Mouse (Mus musculus): Measurements from ENCODE around the gene Atp8a1.
"Not testable (repeated sequence)": the region's sequence is repeated elsewhere in the genome, so short reads cannot be mapped to it uniquely, and the experiment has no call there.

Gene Atp8a1

DNA sequence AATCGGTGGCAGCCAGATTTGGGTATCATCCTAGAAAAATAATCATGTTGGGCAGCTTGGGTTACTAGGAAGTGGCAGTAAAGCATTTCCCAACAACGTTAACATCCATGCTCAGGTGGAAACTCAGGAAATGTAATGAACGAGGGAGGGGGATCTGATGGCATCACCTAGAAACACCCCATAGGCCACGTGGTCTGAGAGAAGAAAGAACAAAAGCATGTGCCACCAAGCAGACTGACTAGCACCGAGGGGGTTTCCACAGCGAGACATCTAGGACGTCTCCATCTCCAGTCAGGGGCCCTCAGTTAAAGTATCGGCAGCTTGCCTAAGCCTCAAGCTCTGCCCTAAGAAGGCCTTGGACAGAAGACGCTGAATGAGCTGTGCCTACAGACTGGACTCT lies 21.0 kb downstream of the Atp8a1 start:
- no peak for DNase-seq

DNA sequence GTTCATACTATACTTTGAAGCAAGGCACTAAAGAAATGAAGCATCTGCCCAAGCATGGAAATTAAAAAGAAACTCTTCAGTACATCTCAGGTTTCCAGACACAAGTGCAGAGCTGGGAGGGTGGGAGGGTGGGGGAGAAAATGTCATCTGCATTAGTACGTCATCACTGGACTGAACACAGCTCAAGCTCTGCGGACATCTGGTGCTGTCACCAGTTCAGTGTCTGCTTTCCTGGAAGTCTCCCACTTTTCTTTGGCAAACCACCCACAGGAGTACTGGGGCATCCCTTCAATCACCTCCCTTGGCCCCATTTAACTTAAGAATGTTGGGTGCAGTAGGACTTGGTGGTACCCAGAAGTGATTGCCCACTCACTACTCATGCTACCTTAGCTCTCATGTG lies 22.6 kb downstream of the Atp8a1 start:
- no peak for DNase-seq

GRCm38 (mm10) chr5:67823771-67824170 lies 23.5 kb downstream of the Atp8a1 start:
- DNase-seq: no peak

DNA sequence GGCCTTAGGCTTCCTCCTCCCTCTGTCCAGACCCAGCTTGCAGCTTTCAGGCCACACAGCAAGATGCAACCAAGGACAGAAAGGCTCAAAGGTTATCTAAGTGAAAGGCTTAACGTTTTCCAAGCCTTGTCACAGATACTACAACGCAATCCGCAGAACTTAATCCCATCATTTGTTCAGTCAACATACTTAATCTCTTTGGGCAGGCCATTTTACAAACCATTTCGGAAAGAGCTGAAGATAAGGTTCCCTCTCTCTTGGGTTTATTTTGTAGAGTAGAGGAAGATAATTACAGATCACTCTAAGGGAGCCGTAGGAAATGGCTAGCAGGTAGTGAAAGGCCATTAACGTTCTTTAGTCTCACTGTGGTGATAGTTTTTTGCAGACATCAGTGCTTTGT lies 24.6 kb downstream of the Atp8a1 start:
- DNase-seq: no peak

- DNase-seq: no peak
Measured at GRCm38 (mm10) chr5:67821987-67822401, 25.2 kb downstream of the Atp8a1 start.

DNA sequence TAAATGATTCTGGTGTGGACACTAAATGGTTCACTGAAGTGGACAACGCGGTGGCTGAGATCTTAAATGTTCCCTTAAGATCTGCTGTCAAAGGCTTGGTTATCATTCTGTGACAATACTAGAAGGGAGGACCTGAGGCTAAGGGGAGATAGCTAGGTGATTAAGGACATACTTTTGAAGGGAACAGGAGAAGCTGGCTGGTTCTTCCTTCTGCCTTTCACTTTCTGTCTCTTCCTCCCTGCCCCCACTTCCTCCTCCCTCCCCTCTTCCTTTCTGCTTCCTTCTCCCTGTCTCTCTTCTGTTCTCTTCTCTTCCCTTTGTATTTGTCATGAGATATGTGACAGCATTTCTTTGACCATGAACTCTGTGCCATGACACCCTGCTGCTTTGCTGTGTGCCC lies 26.0 kb downstream of the Atp8a1 start:
- DNase-seq: no peak

DNA sequence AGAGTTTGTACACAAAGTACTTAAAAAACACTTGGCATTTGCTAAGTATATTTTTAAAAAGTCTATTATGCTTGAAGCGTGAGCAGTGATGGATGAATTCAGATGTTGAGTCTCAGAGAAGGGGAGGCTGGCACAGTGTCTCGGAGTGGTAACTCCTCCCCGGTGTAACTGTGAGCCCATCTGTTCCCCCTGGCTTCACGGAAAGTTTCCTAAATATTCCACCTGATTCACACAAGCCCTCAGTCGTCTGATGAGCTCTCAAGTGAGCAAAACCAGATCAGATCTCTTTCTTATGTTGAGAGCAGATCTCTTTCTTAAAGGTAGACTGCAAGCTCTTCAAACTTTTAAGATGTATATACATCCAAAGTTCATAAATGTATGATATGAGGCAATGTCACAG lies 27.8 kb downstream of the Atp8a1 start:
- DNase-seq: no peak

GRCm38 (mm10) chr5:67815572-67816325 lies 31.5 kb downstream of the Atp8a1 start:
- DNase-seq: no peak

DNA sequence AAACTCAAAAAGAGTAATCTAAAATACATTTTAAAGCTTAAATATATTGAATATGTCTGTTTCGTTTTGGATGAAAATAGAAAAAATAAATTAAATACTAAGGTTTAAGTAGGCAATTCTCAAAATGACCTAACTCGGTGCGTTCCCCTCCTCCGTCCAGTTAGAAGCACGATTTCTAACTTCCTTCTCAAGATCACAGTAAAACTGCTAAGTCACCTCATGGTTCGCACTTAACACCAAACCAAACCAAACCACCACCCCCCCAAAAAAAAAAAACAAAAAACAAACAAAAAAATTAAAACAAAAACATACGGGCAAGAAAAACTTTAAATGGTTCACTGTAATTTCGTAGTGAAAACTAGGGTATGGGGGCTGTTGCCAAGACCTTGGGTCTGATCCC lies 32.2 kb downstream of the Atp8a1 start:
- not testable (repeated sequence) for DNase-seq

- DNase-seq: no peak
Measured at GRCm38 (mm10) chr5:67814437-67814965, 32.7 kb downstream of the Atp8a1 start.

DNA sequence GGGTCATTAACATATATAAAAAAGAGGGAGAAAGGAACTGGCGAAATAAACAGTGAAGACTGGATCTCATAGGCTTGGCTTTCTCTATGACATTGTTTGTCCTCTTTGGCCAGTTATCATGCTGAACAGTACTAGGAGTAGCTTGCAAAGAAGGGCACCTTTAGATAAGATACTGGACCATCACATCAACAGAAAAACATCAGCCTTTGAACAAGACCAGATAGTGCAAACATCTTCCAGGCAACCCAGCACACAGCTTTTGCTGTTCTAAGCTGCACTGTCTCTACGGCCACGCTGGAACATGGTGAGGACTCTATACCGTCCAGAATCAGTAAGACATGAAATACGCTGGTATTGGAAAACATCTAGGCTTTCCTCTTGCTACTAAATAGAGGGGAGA lies 33.9 kb downstream of the Atp8a1 start:
- no peak for DNase-seq

DNA sequence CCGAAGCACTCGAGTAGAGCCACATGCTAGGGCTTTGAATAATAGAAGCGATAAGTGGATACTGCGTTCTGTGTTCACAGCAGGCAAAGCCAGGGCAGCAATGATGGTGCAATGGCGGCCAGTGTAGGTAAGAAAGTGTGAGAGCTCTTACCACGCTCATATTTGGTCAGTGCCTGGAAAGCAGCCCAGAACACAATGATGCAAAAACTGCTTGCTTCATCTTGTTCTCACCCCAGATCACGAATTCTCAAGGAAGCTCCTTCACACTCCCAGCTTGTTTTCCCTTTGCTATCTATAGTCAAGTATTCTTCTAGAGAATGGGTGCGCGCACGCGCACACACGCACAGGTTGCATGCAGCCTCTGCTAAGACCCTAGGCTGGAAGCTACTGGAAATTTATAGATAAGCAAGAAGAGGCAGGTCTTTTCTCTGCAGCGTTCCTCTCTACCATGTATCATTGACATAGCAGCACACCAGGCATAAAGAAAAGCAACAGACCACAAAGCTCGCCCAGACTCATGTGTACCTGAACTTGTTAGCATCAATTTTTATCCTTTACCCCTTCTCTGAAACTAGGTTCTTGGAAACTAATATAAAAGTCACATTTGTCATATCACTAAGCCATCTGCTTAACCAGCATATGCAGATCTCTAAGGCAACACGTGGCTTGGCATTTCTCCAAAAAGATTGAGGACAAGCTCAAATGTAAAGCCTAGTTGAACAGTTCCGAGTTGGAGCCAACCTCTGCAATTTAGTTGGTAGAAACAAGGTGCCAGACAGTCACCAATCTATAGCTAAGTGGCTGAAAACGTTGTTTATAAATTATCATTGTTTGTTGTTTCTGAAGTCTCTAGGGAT lies 44.8 kb downstream of the Atp8a1 start:
- no peak for DNase-seq

DNA sequence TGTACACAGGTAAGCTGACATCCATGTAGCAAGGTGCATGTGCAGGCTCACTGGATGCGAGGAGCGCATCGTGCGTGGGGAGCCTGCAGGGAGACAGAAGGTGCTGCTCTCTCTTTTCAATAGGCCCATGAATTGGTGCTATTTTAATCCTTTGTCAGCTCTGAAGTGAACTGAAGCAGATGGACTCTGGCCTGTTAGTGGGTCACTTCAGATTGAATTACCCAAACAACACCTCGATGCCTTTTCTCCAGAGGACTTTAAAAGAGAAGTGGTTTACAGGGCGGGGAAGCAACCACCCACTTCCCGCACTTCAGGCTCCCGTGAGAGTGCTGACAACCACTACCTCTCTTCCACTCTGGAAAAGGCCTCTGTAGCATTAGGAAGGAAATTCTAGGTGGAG lies 46.4 kb downstream of the Atp8a1 start:
- DNase-seq: no peak

- DNase-seq: no peak
Measured at GRCm38 (mm10) chr5:67799785-67800184, 47.4 kb downstream of the Atp8a1 start.

GRCm38 (mm10) chr5:67798348-67798747 lies 48.9 kb downstream of the Atp8a1 start:
- DNase-seq: no peak

- peak; percentile 42 to 49 for DNase-seq
Measured at GRCm38 (mm10) chr5:67797006-67797958, 50.0 kb downstream of the Atp8a1 start.

DNA sequence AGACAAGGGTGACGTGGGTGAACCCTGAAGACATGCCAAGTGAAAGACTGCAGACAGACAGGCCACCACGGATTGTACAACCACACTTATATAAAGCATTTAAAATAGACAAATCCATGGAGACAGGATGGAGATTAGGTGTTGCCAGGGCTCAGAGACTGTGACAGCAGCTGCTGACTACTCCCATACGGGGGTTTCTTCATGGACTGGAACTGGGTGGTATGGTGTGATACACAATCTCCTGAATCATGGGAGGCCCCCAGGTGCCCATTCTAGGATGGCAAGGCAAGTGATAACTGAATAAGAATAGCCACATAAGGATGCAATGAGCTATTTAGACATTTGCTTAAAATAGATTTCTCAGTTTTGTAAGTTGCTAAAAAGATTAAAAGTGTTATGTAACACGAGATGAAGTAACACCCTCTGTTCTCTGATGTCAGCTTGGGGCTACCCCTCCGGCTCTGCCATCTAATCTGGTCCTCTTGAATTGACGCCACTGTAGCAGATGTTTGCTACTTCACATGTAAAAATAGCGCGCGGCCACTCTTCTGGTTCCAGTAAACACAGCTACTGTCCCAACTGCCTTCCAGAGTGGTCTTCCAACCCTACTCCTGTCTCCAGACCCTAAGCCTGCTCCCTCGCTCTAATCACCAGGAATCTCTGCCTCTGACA lies 53.0 kb downstream of the Atp8a1 start:
- no peak for DNase-seq

DNA sequence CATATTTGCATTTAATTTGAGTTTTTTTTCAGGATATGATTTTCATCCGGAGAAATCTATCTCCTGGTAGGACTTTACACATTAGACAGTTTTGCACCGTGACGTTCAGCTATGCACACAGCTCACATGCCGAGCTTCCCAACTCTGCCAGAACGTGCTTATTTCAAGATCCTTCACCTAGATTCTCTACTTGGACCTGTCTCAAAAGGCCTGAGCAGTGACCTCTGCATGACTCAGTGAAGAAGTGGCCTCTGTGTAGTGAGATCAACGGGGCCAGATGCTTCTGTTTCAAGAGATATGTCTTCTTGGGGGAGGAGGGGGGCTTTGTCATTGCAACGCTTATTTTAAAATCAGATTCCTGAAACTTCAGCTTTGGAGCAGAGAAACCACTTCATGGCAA lies 64.5 kb downstream of the Atp8a1 start:
- no peak for DNase-seq

- DNase-seq: peak; percentile 18 to 34
Measured at GRCm38 (mm10) chr5:67778026-67778425, 69.2 kb downstream of the Atp8a1 start.

- no peak for DNase-seq
Measured at GRCm38 (mm10) chr5:67774186-67774585, 73.0 kb downstream of the Atp8a1 start.

DNA sequence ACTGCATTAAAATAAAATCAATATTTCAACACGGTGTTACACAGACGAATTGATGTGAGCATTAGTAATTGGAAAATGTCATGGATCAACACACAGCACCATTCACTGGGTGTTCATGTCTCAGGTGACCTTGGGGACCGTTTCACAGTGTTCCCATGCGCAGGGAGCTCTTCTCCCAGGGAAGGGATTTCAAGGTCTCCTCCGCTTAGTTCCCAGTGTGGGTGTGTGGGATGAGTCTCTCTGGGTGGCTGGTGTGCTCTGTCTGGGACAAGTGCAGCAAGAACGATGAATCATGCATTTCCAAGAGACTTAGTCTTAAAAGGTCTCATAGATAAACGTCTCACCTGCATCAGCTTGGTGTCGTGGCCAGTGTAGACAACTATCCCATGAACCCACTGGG lies 78.5 kb downstream of the Atp8a1 start:
- DNase-seq: no peak

DNA sequence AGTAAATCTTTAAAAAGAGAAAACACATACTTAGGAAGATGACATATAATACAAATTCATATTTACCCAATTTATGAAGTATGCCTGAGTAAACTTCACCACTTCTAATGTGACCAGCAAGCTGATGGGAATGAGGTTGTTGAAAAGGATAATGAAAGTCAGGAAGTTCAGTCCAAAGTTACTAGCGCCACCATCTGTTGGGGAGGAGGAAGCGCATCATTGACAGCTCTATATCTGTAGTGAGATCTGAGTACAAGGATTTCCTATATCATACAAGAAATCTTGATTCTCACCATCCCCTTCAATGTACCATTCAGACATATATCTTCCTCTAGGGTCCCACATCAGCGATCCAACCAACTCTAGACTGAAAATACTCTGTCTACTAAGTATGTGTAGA lies 82.4 kb downstream of the Atp8a1 start:
- DNase-seq: no peak
